ENCODE assay signal across 46 mouse cellular contexts in the genomic region with DNA sequence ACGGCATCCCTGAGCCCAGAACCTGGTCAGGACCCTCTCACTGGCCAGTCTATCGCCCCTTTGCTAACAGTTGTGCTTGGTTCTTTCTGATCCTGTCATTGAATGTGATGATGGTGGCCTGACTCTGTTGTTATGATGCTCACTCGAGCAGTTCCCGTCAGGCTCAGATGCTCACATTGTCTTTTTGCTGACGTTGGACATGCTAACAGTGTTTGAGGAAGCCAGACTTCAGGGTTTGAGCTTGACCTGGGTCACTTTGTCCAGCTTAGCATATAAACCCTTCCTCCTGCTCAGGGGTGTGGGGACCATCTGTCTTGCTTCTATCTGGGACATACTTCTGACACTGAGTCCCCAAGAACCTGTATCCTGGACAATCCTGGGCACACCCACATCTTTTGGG. TPM values are rescaled to one million over a fixed set of nuclear protein-coding genes. Genes with fewer than 3 reads are reported as not detected.
"Had no signal": no experiment of that assay in that cellular context is flagged by ENCODE, and none has a peak within 500 bp of the region (broad histone marks: within the 10 kb centered on the region; RNA-seq: fewer than 3 reads in every experiment).

Gene Prss29 (plus strand): TSS at position 301 of the 400 bp plus-strand sequence.

- H3K9ac ChIP-seq: limb, embryonic 12.5 days; limb, embryonic 13.5 days; limb, embryonic 15.5 days; liver, embryonic 13.5 days; liver, embryonic 14.5 days; liver, embryonic 15.5 days; liver, postnatal 0 days; lung, embryonic 14.5 days; lung, embryonic 15.5 days; midbrain, embryonic 12.5 days; midbrain, embryonic 15.5 days; neural tube, embryonic 12.5 days had no signal

- H3K9me3 ChIP-seq: limb, embryonic 10.5 days; limb, embryonic 12.5 days; limb, embryonic 13.5 days; limb, embryonic 15.5 days; liver, embryonic 13.5 days; liver, embryonic 15.5 days; lung, embryonic 15.5 days; megakaryocyte, embryonic 14.5 days; midbrain, embryonic 10.5 days; midbrain, embryonic 12.5 days; midbrain, embryonic 15.5 days; neural tube, embryonic 12.5 days had no signal

- DNase-seq: left cerebral cortex, postnatal 4 days; liver; liver, embryonic 13.5 days; liver, postnatal 0 days; lung, adult 18-20 months; lung, adult 2 months; lung, embryonic 14.5 days; lung, postnatal 10 days; lung, postnatal 14 days; lung, postnatal 36 days; lung, postnatal 4 days; midbrain, embryonic 14.5 days had no signal

- H3K27ac ChIP-seq: left cerebral cortex, adult 2 months; limb, embryonic 10.5 days; limb, embryonic 12.5 days; limb, embryonic 13.5 days; limb, embryonic 15.5 days; liver, embryonic 13.5 days; liver, embryonic 14.5 days; liver, embryonic 15.5 days; lung, embryonic 15.5 days; macrophage; midbrain, embryonic 10.5 days; midbrain, embryonic 12.5 days; midbrain, embryonic 15.5 days; neural tube, embryonic 12.5 days had no signal

- H3K4me1 ChIP-seq: limb, embryonic 12.5 days; limb, embryonic 13.5 days; limb, embryonic 15.5 days; liver, embryonic 15.5 days; lung, embryonic 15.5 days; megakaryocyte, embryonic 14.5 days; midbrain, embryonic 10.5 days; midbrain, embryonic 12.5 days; midbrain, embryonic 15.5 days; neural tube, embryonic 12.5 days had no signal

- H3K27me3 ChIP-seq: limb, embryonic 12.5 days; limb, embryonic 15.5 days; lung, embryonic 15.5 days; midbrain, embryonic 15.5 days had no signal

- ATAC-seq: liver, postnatal 0 days; lung, postnatal 0 days; midbrain, embryonic 15.5 days; midbrain, embryonic 16.5 days had no signal

- H3K4me3 ChIP-seq: left cerebral cortex, adult 2 months; limb, embryonic 10.5 days; limb, embryonic 12.5 days; limb, embryonic 13.5 days; limb, embryonic 15.5 days; liver, embryonic 13.5 days; liver, embryonic 15.5 days; lung, embryonic 15.5 days; megakaryocyte, embryonic 14.5 days; midbrain, embryonic 10.5 days; midbrain, embryonic 12.5 days; midbrain, embryonic 15.5 days; myocyte; neural tube, embryonic 12.5 days had no signal

- H3K36me3 ChIP-seq: limb, embryonic 10.5 days; limb, embryonic 12.5 days; limb, embryonic 13.5 days; limb, embryonic 15.5 days; liver, embryonic 13.5 days; liver, embryonic 15.5 days; lung, embryonic 15.5 days; midbrain, embryonic 10.5 days; midbrain, embryonic 12.5 days; midbrain, embryonic 15.5 days; neural tube, embryonic 12.5 days had no signal

- H3K4me2 ChIP-seq: limb, embryonic 12.5 days; limb, embryonic 13.5 days; limb, embryonic 15.5 days; liver, embryonic 11.5 days; liver, embryonic 13.5 days; liver, embryonic 15.5 days; lung, embryonic 14.5 days; lung, embryonic 15.5 days; midbrain, embryonic 11.5 days; midbrain, embryonic 12.5 days; midbrain, embryonic 15.5 days; neural tube, embryonic 12.5 days had no signal

RNA-seq across cellular contexts. Expression of gene Prss29, which starts in this region (rescaled TPM):
- total RNA-seq: left cerebral cortex, adult 2 months; left cerebral cortex, adult 8-10 months; left cerebral cortex, postnatal 10 days; left cerebral cortex, postnatal 14 days; left cerebral cortex, postnatal 25 days; left cerebral cortex, postnatal 36 days; left cerebral cortex, postnatal 4 days; megakaryocyte progenitor cell, adult 5-6 weeks; megakaryocyte, adult 5-6 weeks; megakaryocyte-erythroid progenitor cell, adult 5-6 weeks; midbrain, postnatal 0 days; monocyte, adult 5-6 weeks had no signal
- polyA plus RNA-seq: limb, embryonic 10.5 days; limb, embryonic 11.5 days; limb, embryonic 12.5 days; limb, embryonic 13.5 days; limb, embryonic 14.5 days; limb, embryonic 15.5 days; liver, embryonic 11.5 days; liver, embryonic 13.5 days; liver, embryonic 14.5 days; liver, embryonic 15.5 days; liver, embryonic 16.5 days; liver, postnatal 0 days; lung, adult 2 months; lung, embryonic 14.5 days; lung, embryonic 15.5 days; lung, embryonic 16.5 days; lung, postnatal 0 days; macrophage; midbrain, embryonic 10.5 days; midbrain, embryonic 11.5 days; midbrain, embryonic 12.5 days; midbrain, embryonic 14.5 days; midbrain, embryonic 15.5 days; midbrain, embryonic 16.5 days; midbrain, postnatal 0 days; myocyte; neural tube, embryonic 11.5 days; neural tube, embryonic 12.5 days had no signal
